Mouse (Mus musculus) right cerebral cortex, postnatal 10 days (tissue): ENCODE data around the gene Prr30.
A peak's percentile ranks its signal among the peaks of the same experiment; 100 is the strongest.
"Not testable (repeated sequence)": the region's sequence is repeated elsewhere in the genome, so short reads cannot be mapped to it uniquely, and the experiment has no call there.

Experiments used
- DNase-seq, 2 experiments: peaks; one replicate each; pipeline ENCODE4 v3.0.0; 2021; ENCODE audit warnings: low spot score in 2 of 2

Gene Prr30

GRCm38 (mm10) chr14:101200230-101200629, at the start of gene Prr30:
Gene Prr30 (minus strand): TSS chr14:101200330.
- DNase-seq: no peak

DNA sequence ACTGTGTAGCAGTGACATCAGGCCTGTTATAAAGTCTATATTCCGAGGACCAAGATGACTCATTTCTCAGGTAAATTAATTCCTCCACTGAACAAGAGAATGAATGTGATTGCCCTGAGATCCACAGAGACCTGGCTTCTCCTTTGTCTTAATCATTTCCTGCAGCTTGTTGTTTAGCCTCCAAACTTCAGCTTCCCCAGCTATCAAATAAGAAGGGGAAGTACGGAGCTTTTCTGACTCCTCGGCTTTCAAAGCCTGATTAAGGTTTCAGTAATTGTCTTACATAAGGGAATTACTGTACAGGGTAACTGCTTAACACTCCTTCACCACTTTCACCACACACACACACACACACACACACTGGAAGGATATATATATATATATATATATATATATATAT, 46.7 kb upstream of the Prr30 start:
- DNase-seq: no peak

DNA sequence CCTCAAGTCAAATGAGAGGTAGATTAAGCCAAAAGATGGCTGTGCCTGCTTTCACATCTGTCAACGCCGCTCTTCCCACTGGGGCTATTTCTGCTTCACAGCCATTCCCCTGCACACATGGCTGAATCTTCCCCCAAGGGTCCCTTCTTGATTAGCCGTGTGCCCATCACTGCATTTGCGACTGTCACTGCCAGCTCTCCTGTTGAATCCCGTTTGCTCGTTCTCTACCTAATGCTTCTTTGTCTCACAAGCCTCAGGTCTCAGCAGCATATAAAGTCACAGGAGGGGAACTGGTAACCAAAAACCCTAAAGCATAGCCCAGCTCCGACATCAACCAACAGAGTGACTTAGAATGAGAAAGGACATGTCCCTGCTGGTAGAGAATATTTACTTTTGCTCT, 45.6 kb upstream of the Prr30 start:
- DNase-seq: no peak

- DNase-seq: not testable (repeated sequence)
Observed at GRCm38 (mm10) chr14:101244441-101244840, 44.3 kb upstream of the Prr30 start.

DNA sequence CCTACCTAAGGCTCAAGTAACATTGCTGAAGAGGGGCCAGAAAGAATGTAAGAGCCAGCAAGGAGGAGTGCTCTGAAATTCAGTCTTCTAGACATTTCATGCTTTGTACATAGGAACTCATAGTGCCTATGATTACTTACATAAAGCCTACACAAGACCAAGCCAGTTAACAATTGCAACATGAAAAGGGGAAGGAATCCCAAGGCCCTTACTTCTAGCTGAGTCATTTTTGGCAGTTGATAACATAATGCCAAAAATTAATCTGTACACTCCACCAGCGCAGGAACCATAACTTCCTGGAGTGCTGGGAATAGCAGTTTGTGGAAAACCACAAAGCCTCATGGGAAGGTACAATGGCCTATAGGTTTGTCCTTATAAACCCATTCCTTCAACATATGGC, 37.8 kb upstream of the Prr30 start:
- no peak for DNase-seq

GRCm38 (mm10) chr14:101229068-101229467, 28.9 kb upstream of the Prr30 start:
- peak; percentile 42 to 61 for DNase-seq

- DNase-seq: no peak
Observed at GRCm38 (mm10) chr14:101222319-101222718, 22.2 kb upstream of the Prr30 start.

DNA sequence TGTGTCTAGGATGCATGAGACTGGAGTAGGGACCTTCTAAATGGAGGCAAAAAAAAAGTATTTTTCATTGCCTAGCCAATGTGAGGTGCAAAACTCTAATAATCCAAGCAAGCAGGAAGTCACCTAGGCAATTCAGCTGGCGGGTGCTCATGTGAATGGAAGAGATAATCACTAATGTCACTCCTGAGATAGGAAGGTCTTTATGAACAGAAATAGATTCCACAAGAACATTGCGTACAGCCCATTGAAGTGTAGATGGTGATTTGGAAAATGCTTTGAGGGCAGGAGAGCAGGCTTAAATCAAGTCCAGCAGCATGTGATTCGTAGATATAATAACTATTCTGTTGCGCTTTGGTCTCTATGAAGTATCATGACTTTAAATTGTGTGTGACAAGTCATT, 27.9 kb downstream of the Prr30 start:
- no peak for DNase-seq
